Mouse (Mus musculus): ENCODE results near the gene Grwd1. TPM values are rescaled to one million over a fixed set of nuclear protein-coding genes. Genes with fewer than 3 reads are reported as not detected.
A peak's percentile ranks its signal among the peaks of the same experiment; 100 is the strongest.
"Not testable (repeated sequence)": the region's sequence is repeated elsewhere in the genome, so short reads cannot be mapped to it uniquely, and the experiment has no call there.

Gene Grwd1
- polyA plus RNA-seq (2012; rRNA removed) (11.2 and 12.8 TPM in 2 replicates), polyA plus RNA-seq (2014; fragmentation: Nextera tagmentation; extraction: Ambion mirVana) (23.0 and 23.7 TPM in 2 replicates)

- ATAC-seq (ENCODE audit: insufficient read depth) (peak; percentile 81), DNase-seq (ENCODE audit: low read depth in 3 of 3, low spot score in 3 of 3) (peak; percentile 71 to 77 (median 75))
- H3K9ac ChIP-seq (replicated peaks) = peak within 1 kb of the TSS; percentile 50
- peak within 1 kb of the TSS; percentile 72 to 77 for H3K4me3 ChIP-seq (ENCODE audit: insufficient read depth in 1 of 2, low read depth in 2 of 2, low read length in 2 of 2)
- TF ChIP-seq CTCF (IDR thresholded peaks at IDR 0.05; ENCODE audit: low read depth) (no peak), EP300 (IDR thresholded peaks at IDR 0.05; ENCODE audit: low read depth) (no peak)
- H3K4me1 ChIP-seq (replicated peaks; ENCODE audit: control insufficient read depth in 2 of 2, insufficient read depth in 2 of 2, low read length in 1 of 2) = peaks cover 0 to 7% of the 10 kb centered on the region in 2 experiments; a peak in 3 of 4 replicates
- H3K4me2 ChIP-seq (ENCODE audit: low read depth) = peak within 1 kb of the TSS; percentile 76
- no peak within 1 kb of the TSS for H3K27ac ChIP-seq
- WGBS (ENCODE audit: insufficient replicate concordance) = under 1% methylated on average over 35 of the region's 35 CpGs
- H3K27me3 ChIP-seq (ENCODE audit: control insufficient read depth, insufficient read depth, low read length) = peaks cover 45% of the 10 kb centered on the region
- peaks cover 27% of the 10 kb centered on the region for H3K36me3 ChIP-seq (replicated peaks; ENCODE audit: control insufficient read depth, insufficient read depth, low read depth)
- no peaks in the 10 kb centered on the region for H3K9me3 ChIP-seq (ENCODE audit: control insufficient read depth, low read length)
Measured at GRCm38 (mm10) chr7:45830427-45831127, at the start of gene Grwd1. TSS of gene Grwd1 (minus strand) at chr7:45830944.

- Histone ChIP-seq H3K27ac (no peak overlapping the region), H3K4me3 (ENCODE audit: insufficient read depth in 1 of 2, low read depth in 2 of 2, low read length in 2 of 2) (no peak overlapping the region), H3K27me3 (ENCODE audit: control insufficient read depth, insufficient read depth, low read length) (no peaks in the 10 kb centered on the region), H3K4me2 (ENCODE audit: low read depth) (no peak overlapping the region), H3K4me1 (replicated peaks; ENCODE audit: control insufficient read depth in 2 of 2, insufficient read depth in 2 of 2, low read length in 1 of 2) (no peaks in the 10 kb centered on the region), H3K9ac (replicated peaks) (no peak overlapping the region), H3K9me3 (ENCODE audit: control insufficient read depth, low read length) (no peaks in the 10 kb centered on the region), H3K36me3 (replicated peaks; ENCODE audit: control insufficient read depth, insufficient read depth, low read depth) (peaks cover 64% of the 10 kb centered on the region)
- no peak for ATAC-seq (ENCODE audit: insufficient read depth)
- no peak for TF ChIP-seq CTCF (IDR thresholded peaks at IDR 0.05; ENCODE audit: low read depth)
- no peak for TF ChIP-seq EP300 (IDR thresholded peaks at IDR 0.05; ENCODE audit: low read depth)
- WGBS (ENCODE audit: insufficient replicate concordance) = 77% methylated on average over 4 of the region's 4 CpGs
- no peak for DNase-seq (ENCODE audit: low read depth in 3 of 3, low spot score in 3 of 3)
Measured at GRCm38 (mm10) chr7:45880531-45880930, 49.8 kb upstream of the Grwd1 start.

GRCm38 (mm10) chr7:45878278-45878677 is 47.5 kb upstream of the Grwd1 start, which contains the start of gene Grin2d:
TSS of gene Grin2d (minus strand) at chr7:45878378.
- not testable (repeated sequence) for H3K27me3 ChIP-seq (ENCODE audit: control insufficient read depth, insufficient read depth, low read length); H3K4me1 ChIP-seq (replicated peaks; ENCODE audit: control insufficient read depth in 2 of 2, insufficient read depth in 2 of 2, low read length in 1 of 2); H3K27ac ChIP-seq; H3K4me2 ChIP-seq (ENCODE audit: low read depth); DNase-seq (ENCODE audit: low read depth in 3 of 3, low spot score in 3 of 3); H3K9me3 ChIP-seq (ENCODE audit: control insufficient read depth, low read length); ATAC-seq (ENCODE audit: insufficient read depth); H3K9ac ChIP-seq (replicated peaks); H3K4me3 ChIP-seq (ENCODE audit: insufficient read depth in 1 of 2, low read depth in 2 of 2, low read length in 2 of 2)
- H3K36me3 ChIP-seq (replicated peaks; ENCODE audit: control insufficient read depth, insufficient read depth, low read depth) = peaks cover 61% of the 10 kb centered on the region
- WGBS (ENCODE audit: insufficient replicate concordance) = 70% methylated on average over 1 of the region's 1 CpGs

DNA sequence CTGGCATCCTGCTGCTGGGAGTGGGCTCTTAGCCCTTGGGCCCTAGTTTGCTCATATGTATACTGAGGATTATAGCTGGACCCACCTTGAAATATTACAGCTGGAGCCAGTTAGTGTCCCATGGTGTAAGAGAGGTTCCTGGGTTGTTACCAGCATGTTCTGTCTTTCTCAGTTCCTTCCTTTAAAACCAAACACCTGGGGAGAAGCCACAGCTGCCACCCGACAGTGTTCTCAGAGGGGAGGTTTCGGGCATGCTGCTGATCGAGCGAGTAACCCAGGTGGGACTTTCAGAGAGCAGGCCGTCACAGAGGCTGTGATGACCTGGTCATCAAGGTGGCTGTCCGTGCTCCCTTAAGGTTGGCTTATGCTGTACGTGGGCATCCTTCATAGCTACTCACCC is 46.2 kb upstream of the Grwd1 start:
- peaks cover 51% of the 10 kb centered on the region for H3K36me3 ChIP-seq (replicated peaks; ENCODE audit: control insufficient read depth, insufficient read depth, low read depth)

More for the DNA sequence above, 46.2 kb upstream of the Grwd1 start:
- no peak overlapping the region for H3K4me3 ChIP-seq (ENCODE audit: insufficient read depth in 1 of 2, low read depth in 2 of 2, low read length in 2 of 2)
- no peak for DNase-seq (ENCODE audit: low read depth in 3 of 3, low spot score in 3 of 3)
- TF ChIP-seq CTCF (IDR thresholded peaks at IDR 0.05; ENCODE audit: low read depth) = no peak
- no peak for TF ChIP-seq EP300 (IDR thresholded peaks at IDR 0.05; ENCODE audit: low read depth)
- no peak overlapping the region for H3K4me2 ChIP-seq (ENCODE audit: low read depth)
- peaks cover 3% of the 10 kb centered on the region for H3K27me3 ChIP-seq (ENCODE audit: control insufficient read depth, insufficient read depth, low read length)
- WGBS (ENCODE audit: insufficient replicate concordance) = 86% methylated on average over 7 of the region's 7 CpGs
- no peak for ATAC-seq (ENCODE audit: insufficient read depth)
- H3K27ac ChIP-seq = no peak overlapping the region
- H3K9me3 ChIP-seq (ENCODE audit: control insufficient read depth, low read length) = no peaks in the 10 kb centered on the region
- H3K9ac ChIP-seq (replicated peaks) = no peak overlapping the region
- H3K4me1 ChIP-seq (replicated peaks; ENCODE audit: control insufficient read depth in 2 of 2, insufficient read depth in 2 of 2, low read length in 1 of 2) = peaks cover 0 to 8% of the 10 kb centered on the region in 2 experiments; a peak in 2 of 4 replicates
